Mouse (Mus musculus) thymus, adult 2 months (tissue): ENCODE measurements around the gene Rufy2.

Experiments
- CTCF ChIP-seq: fragments of 200-500 bp; IDR thresholded peaks from 2 replicates; pipeline ENCODE4 v1.5.1; 2012; ENCODE audit warnings: mild to moderate bottlenecking, control low read depth, low read length, moderate library complexity, borderline replicate concordance; ENCODE audit not compliant: control insufficient read depth, poor library complexity, insufficient read depth; ENCODE audit errors: extremely low read depth
- POLR2A ChIP-seq: fragments of 200-500 bp; IDR thresholded peaks from 2 replicates; pipeline ENCODE4 v1.6.1; 2012; ENCODE audit warnings: mild to moderate bottlenecking, low read length, control low read depth, moderate library complexity; ENCODE audit not compliant: control insufficient read depth, poor library complexity, insufficient read depth; ENCODE audit errors: extremely low read depth

DNA sequence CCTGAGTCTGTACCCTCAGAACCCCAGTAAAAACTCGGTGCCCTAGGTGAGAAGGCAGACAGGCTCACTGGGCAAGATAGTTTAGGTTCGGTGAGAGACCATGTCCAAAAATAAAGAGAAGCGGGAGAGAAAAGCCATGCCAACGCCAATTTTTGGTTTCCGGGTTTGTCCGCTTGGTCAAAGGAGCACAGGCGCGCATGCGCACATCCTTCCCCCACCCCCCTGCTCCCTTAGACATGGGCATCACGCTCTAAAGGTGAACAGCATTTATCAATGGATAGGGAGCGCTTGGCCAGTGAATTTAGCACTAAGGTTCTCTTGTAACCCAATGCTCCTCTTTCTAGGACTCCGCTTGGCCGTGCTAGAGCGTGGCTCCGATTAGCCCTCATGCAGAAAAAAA is 10.6 kb downstream of the Rufy2 start:
- no peak for TF ChIP-seq CTCF
- no peak for TF ChIP-seq POLR2A
